Mouse (Mus musculus): ENCODE measurements at regions not wholly inside any gene's neighbourhood (a gene's known extent, or its start where the extent isn't known, plus 50 kb on each side); places are given as distances from the start of the nearest gene placed in this dataset.
"Not testable (repeated sequence)": the region's sequence is repeated elsewhere in the genome, so short reads cannot be mapped to it uniquely, and the experiment has no call there.

DNA sequence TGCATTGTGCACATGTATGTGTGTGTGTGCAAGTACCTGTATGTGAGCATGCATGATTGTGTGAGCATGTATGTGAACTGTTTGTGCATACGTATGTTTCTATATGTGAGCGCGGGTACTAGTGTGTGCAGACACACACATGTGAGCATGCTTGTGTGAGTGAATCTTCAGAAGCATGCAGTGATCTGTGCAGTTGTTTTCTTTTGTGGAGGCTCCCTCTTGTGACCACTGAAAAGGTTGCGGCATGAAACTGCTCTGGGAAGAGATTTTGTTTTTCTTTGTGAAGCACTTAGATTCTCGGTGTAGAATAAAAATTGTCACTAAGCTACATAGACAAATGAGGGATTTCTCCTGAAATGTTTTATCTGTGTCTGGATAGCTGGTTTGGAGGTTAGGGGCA lies 189.2 kb upstream of the Rapgef5 start:
- DNase-seq: not testable (repeated sequence)

DNA sequence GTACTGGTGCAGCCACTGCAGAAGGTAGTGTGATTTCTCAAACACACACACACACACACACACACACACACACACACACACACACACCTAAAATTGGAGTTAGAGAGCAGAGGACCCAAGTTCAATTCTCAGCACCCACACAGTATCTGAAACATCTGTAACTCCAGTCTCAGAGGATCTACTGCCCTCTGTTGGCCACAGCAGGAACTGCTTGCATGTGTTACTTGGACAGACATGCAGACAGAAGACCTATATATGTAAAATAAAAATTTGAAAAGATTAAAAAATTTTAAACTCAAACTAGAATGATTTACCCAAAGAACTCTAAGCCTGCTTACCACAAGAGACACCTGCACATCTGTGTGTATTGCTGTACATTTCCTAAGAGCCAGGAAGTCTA lies 185.9 kb upstream of the Rapgef5 start:
- DNase-seq: no peak

GRCm38 (mm10) chr12:117336856-117337255 lies 179.4 kb upstream of the Rapgef5 start:
- DNase-seq: no peak

DNA sequence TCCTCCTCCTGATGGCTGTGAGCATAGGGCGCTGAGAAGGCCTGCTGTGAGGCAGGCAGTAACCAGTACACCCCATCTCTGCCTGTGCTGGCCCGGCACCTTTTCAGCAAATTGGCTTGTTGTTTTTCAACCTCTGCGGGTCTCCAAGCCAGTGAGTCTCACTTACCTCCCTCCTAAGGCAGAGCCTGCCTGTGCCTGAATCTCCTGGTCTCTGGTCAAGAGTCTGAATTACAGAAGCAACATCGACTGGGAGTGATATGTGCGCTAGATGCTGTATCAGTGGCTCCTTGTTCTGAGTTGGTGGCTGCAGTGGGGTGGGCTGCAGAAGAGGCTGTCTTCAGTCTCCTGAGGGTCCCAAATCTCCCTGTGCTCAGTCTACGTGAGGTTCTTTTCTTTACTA lies 174.0 kb upstream of the Rapgef5 start:
- no peak for DNase-seq

DNA sequence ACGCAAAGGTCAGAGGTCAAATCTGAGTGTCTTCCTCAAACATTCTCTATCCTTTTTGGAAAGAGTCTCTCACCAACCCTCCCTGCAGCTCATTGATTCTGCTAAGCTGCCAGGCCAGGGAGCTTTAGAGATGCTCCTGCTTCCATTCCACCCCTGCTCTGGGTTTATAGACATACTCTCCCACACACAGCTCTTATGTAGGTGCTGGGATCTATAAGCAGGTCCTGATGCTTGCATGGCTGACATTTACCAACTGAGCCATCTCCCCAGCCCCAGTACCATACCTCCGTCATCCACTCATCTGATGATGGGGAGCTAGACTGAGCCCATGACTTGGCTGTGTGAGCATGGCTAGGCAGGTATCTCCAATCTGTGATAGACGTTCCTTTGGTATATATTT lies 173.2 kb upstream of the Rapgef5 start:
- no peak for DNase-seq

GRCm38 (mm10) chr12:117343605-117344004 lies 172.7 kb upstream of the Rapgef5 start:
- not testable (repeated sequence) for DNase-seq

- DNase-seq: no peak
These were observed 171.8 kb upstream of the Rapgef5 start for GRCm38 (mm10) chr12:117344266-117345087.

DNA sequence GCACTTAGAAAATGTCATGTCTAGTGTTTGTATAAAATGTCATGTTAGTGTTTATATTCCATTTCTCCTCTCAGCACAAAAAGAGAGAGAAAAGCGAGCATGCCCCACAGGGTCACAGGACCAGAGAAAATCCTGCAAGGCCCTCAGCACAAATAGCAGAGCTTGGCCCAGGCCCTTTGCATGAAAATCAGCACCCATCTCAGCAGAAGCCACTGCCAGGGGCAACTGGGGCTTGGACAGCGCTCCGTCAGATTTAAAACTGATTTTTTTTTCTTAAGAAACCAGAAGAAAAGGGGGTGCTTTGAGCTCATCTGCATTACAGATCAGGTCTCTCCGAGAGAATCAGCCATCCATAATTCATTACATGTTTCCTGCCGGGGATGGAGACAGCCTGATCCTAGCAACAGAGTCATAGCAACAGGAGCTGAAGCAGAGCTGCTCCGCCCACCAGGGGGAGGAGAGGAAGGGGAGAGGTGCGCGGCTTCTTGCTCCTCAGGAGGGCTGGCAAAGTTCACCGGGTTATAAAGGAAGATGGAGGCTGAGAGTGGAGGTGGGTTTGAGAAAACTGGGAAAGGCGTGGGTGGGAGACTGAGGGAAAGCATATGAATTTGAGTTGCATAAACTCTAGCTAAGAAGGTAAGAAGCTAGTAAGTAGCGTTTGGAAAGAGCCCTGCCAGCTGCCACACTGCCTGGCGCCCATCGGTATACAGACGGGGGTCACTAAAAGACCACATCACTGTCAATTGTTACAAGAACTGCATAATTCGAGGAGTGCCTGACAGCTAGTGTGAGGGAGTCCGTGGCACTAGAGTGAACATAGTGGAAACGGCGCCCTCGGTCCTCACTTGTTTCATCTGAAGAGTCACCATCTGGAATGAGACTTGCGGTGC lies 170.9 kb upstream of the Rapgef5 start:
- no peak for DNase-seq

DNA sequence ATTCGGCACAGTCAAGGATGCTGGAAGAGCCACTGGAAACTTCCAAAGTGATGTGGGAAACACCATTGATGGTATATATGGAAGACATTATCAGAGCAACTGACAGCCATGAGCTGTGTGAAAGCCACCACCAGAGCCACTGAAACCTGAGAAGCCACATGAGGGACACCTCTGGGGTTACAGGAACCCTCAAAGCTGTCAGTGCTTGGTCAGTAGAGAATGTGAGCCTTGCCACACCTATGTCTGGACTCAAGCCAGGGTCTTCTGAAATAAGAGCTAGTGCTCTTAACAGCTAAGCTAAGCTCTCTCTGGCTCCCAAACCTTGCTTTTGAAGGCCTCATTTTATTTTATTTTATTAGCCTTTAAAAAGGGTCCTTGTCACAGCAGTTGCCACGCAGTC lies 170.2 kb upstream of the Rapgef5 start:
- no peak for DNase-seq

DNA sequence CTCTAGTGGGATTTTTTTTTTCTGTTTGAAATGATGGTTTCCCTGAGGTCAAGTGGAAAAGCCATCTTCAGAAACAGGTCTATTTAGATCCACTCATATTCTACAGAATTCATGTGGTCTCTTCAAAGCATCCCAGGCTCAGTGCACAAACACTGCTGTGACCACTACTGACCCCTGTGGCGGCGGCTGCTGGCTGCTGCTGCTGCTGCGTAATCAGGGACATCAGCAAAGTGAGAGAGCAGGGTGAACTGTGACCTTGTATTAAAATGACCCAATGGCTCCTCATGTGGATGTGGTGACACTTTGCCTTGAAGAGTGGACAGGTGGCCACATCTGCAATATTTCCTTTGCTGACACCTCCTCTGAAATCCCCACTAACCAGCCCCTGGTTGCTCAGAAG lies 169.1 kb upstream of the Rapgef5 start:
- no peak for DNase-seq

DNA sequence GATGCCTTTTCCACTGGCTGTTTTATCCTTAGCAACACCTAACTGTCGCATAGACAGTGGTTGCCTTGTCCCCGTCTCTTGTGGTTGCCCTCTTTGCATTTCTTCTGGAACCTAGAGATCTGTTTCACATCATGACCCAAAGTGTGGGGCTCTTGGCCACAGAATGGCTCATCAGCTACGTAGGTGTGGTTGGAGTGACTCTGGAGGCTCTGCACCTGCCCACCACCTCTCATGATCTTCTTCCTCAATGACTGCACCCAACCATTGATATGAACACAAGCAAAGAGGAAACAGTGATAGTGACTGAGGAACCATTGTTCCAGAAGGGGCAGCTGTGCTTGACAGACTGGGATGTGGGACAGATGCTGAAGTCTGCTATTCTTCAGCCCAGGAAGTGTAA lies 167.8 kb upstream of the Rapgef5 start:
- no peak for DNase-seq

GRCm38 (mm10) chr12:117351900-117352299 lies 164.4 kb upstream of the Rapgef5 start:
- no peak for DNase-seq

GRCm38 (mm10) chr12:117352511-117352910 lies 163.8 kb upstream of the Rapgef5 start:
- DNase-seq: no peak

- DNase-seq: no peak
These were observed 163.3 kb upstream of the Rapgef5 start for GRCm38 (mm10) chr12:117352938-117353337.

DNA sequence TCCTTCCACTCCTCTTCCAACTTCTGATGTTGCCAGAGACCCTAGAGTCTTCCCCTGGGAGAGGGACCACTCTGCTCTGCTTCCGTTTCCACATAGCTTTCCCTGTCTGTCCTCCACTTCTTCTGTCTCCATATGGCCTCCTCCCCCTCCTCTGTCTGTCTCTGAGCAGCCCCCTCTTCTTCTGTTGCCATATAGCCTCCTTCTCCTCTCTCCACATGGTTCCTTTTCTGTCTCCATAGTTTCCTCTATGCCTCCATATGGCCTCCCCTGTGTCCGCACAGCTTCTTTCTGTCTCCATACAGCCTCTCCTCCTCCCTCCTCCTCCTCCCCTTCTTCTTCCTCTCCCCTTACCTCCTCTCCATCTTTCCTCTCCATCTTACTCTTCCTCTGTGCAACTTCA lies 158.5 kb upstream of the Rapgef5 start:
- DNase-seq: no peak

DNA sequence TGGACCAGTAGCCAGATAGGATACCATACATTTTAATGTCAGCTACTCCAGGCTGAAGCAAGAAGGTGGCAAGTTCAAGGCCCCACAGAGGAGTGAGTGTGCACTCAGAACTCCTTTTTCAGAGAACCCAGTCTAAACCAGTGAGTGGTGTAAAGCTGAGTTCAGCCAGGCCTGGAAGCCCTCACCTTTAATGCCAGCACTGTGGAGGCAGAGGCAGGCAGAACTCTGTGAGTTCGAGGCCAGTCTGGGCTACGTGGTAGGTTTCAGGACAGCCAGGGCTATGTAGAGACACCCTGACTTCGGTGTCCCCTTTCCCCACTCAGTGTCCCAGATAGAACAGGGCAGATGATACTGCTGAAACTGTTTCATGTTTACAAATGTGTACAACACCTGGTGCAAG lies 157.4 kb upstream of the Rapgef5 start:
- no peak for DNase-seq

DNA sequence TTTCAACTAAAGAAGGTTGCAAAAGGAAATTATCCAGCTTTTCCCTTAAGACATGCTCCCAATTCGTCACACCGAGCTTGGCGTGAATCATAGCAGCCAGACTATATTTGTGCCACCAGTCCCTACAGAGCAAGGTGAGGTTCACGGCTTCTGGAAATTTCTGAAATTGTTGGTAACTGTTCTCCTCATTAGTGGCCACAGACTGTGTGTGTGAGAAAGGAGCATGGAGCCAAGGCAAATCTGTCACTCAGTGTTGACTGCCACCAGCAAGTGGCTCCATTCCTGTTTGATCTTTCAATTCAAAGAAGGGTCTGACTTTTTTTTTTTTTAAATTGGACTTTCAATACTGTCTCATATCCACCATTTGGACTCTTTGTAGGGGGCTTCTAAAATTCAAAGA lies 156.1 kb upstream of the Rapgef5 start:
- no peak for DNase-seq

- no peak for DNase-seq
These were observed 154.5 kb upstream of the Rapgef5 start for GRCm38 (mm10) chr12:117361826-117362225.

DNA sequence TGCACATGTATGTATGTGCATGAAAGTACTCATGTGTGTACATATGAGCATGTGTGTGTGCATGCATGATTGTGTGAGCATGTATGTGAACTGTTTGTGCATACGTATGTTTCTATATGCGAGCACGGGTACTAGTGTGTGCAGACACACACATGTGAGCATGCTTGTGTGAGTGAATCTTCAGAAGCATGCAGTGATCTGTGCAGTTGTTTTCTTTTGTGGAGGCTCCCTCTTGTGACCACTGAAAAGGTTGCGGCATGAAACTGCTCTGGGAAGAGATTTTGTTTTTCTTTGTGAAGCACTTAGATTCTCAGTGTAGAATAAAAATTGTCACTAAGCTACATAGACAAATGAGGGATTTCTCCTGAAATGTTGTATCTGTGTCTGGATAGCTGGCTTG lies 152.8 kb upstream of the Rapgef5 start:
- not testable (repeated sequence) for DNase-seq

DNA sequence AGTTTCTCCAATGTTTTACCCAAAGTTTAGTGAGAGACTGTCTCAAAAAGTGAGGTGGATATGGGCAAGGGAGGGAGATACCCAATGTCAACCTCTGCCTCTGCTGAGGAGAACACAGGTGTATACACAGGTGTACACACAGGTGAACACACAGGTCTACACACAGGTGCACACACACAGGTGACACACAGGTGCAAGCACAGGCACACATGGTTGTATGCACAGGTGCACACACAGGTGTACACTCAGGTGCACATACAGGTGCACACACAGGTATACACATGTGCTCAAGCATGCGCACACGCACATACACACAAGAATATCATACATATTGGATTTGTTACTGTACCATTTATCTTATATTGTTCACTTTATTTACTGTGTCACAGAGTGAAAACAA lies 151.1 kb upstream of the Rapgef5 start:
- DNase-seq: no peak

GRCm38 (mm10) chr12:117365876-117366275 lies 150.4 kb upstream of the Rapgef5 start:
- no peak for DNase-seq

- DNase-seq: peak in 1 of 2 experiments; percentile 3
These were observed 137.9 kb upstream of the Rapgef5 start for GRCm38 (mm10) chr12:117378297-117378887.

DNA sequence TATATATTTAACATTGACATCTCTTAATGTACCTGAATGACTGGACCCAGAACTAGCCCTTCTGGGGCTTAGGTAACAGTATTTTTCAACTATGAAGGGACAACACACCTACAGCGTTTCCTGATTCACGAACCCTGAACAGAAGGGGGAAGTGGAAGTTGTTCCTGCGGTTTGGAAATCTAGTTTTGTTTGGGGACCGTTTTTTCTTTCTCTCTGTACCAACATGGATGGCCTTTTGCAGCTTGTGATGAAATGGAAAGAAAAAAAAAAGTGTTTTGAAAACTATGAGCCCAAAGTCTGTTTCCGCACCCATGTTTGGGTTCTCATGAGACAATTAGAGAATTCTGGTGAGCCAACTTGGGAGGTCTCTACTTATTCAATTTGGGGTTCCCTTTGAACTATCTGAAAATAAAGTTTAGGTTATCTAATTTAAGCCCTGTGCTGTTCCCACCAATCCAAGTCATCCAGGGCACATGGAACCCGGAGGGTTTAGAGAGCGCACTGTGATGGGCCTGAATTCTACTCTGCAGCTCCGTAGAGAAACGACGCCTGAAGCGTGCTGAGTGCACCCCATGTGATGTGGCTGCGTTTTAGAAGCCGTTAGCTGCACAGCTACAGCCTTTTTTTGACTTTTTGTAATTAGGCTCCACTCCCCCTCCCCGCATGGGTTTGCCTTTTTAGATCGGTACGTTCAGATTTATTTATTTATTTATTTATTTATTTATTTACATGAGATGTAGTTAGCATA lies 137.0 kb upstream of the Rapgef5 start:
- DNase-seq: no peak

Data from spleen, adult 18-20 months (tissue).